ENCODE assay signal across 8 mouse cellular contexts in genomic region chr7:78990302-78991038, GRCm38 (mm10).
DNase-seq lines count a peak whose midpoint lies in the region; ATAC-seq and TF ChIP-seq lines count a peak whose summit lies in the region.

No protein-coding gene starts in this region.

- peaks cover 7 to 15% of the 10 kb centered on the region in 2 experiments for H3K4me1 ChIP-seq in heart, embryonic 14.5 days (ENCODE audit: control insufficient read depth in 2 of 2, insufficient read depth in 2 of 2, low read length in 2 of 2)
- no peaks in the 10 kb centered on the region for H3K4me1 ChIP-seq in embryonic fibroblast, embryonic 13.5 days (ENCODE audit: control insufficient read depth, insufficient read depth, low read length)
- no peaks in the 10 kb centered on the region for H3K4me1 ChIP-seq in intestine, embryonic 15.5 days (replicated peaks)
- peaks cover 4% of the 10 kb centered on the region; the same call in 1 of the 2 replicates for H3K4me1 ChIP-seq in midbrain, postnatal 0 days (ENCODE audit: insufficient read depth, low read length)

- peak overlapping the region; percentile 81 for H3K4me2 ChIP-seq in heart, embryonic 14.5 days (ENCODE audit: low read length)
- H3K4me2 ChIP-seq in intestine, embryonic 15.5 days (replicated peaks), result peak overlapping the region; percentile 84
- H3K4me2 ChIP-seq in midbrain, postnatal 0 days (ENCODE audit: low read depth, low read length, poor library complexity, severe bottlenecking), result peak overlapping the region; percentile 84

- no peak; the same call in 1 of the 2 replicates for TF ChIP-seq POLR2A in embryonic fibroblast, embryonic 13.5 days (IDR thresholded peaks at IDR 0.05; ENCODE audit: low read depth, low read length)

- 3% methylated on average over 27 of the region's 27 CpGs for WGBS in heart, embryonic 14.5 days
- WGBS in intestine, embryonic 15.5 days, result 4% methylated on average over 27 of the region's 27 CpGs
- 2% methylated on average over 27 of the region's 27 CpGs for WGBS in midbrain, postnatal 0 days

- no peaks in the 10 kb centered on the region for H3K9me3 ChIP-seq in heart, embryonic 14.5 days (ENCODE audit: control insufficient read depth, low read length)
- no peaks in the 10 kb centered on the region for H3K9me3 ChIP-seq in intestine, embryonic 15.5 days
- no peaks in the 10 kb centered on the region for H3K9me3 ChIP-seq in midbrain, postnatal 0 days (ENCODE audit: low read length)

- H3K4me3 ChIP-seq in heart, embryonic 14.5 days (ENCODE audit: control insufficient read depth in 1 of 2, insufficient read depth in 1 of 2, low read depth in 1 of 2, low read length in 2 of 2), result peak overlapping the region; percentile 37 to 46
- H3K4me3 ChIP-seq in embryonic fibroblast, embryonic 13.5 days (ENCODE audit: insufficient read depth, low read length), result peak overlapping the region; percentile 19
- H3K4me3 ChIP-seq in intestine, embryonic 15.5 days (replicated peaks), result peak overlapping the region; percentile 37
- peak overlapping the region; percentile 45 for H3K4me3 ChIP-seq in midbrain, postnatal 0 days (ENCODE audit: low read depth, low read length)

- no peak for DNase-seq in heart, adult 8-10 months (ENCODE audit: low spot score)
- DNase-seq in ZHBTc4 (ENCODE audit: low read depth, low spot score) (peak; percentile 56), MN1 (ENCODE audit: low spot score) (no peak)
- peak; percentile 64 for DNase-seq in midbrain, postnatal 0 days (ENCODE audit: low spot score)
- DNase-seq in layer of hippocampus, adult 9-11 months, result no peak

- H3K9ac ChIP-seq in heart, embryonic 14.5 days (ENCODE audit: low read length), result peak overlapping the region; percentile 46
- H3K9ac ChIP-seq in intestine, embryonic 15.5 days, result peak overlapping the region; percentile 37; the same call in 1 of the 2 replicates
- H3K9ac ChIP-seq in midbrain, postnatal 0 days (replicated peaks; ENCODE audit: low read length, poor library complexity, severe bottlenecking), result peak overlapping the region; percentile 63

- no peak for TF ChIP-seq CTCF in embryonic fibroblast, embryonic 13.5 days (IDR thresholded peaks at IDR 0.05; ENCODE audit: borderline replicate concordance, insufficient read depth, low read length)
- peak; percentile 53 for TF ChIP-seq CTCF in midbrain, postnatal 0 days (IDR thresholded peaks at IDR 0.05)

- no peaks in the 10 kb centered on the region for H3K36me3 ChIP-seq in heart, embryonic 14.5 days (ENCODE audit: control insufficient read depth, insufficient read depth, low read length)
- no peaks in the 10 kb centered on the region for H3K36me3 ChIP-seq in intestine, embryonic 15.5 days
- H3K36me3 ChIP-seq in midbrain, postnatal 0 days (ENCODE audit: insufficient read depth, low read length), result no peaks in the 10 kb centered on the region

- H3K27ac ChIP-seq in heart, embryonic 14.5 days (replicated peaks in 1 of 2; ENCODE audit: control insufficient read depth in 1 of 2, insufficient read depth in 1 of 2, low read depth in 2 of 2, low read length in 2 of 2), result no peak overlapping the region; a peak in 1 of 4 replicates
- no peak overlapping the region for H3K27ac ChIP-seq in embryonic fibroblast, embryonic 13.5 days (ENCODE audit: insufficient read depth, low read length)
- no peak overlapping the region for H3K27ac ChIP-seq in intestine, embryonic 15.5 days
- no peak overlapping the region for H3K27ac ChIP-seq in midbrain, postnatal 0 days (ENCODE audit: low read depth, low read length)

- peak; percentile 50 for ATAC-seq in heart, embryonic 14.5 days (ENCODE audit: insufficient number of reproducible peaks, insufficient read depth, low FRiP score, low read depth)
- peak; percentile 71 for ATAC-seq in intestine, embryonic 15.5 days
- peak; percentile 83 for ATAC-seq in midbrain, postnatal 0 days (ENCODE audit: low FRiP score)

- no peaks in the 10 kb centered on the region for H3K27me3 ChIP-seq in heart, embryonic 14.5 days (ENCODE audit: control insufficient read depth, insufficient read depth, low read length)
- H3K27me3 ChIP-seq in intestine, embryonic 15.5 days (replicated peaks), result 0 out of 2 replicates have a peak, but pooled peaks cover 7% of the 10 kb centered on the region
- H3K27me3 ChIP-seq in midbrain, postnatal 0 days (ENCODE audit: insufficient read depth, low read length), result 0 out of 2 replicates have a peak, but pooled peaks cover 4% of the 10 kb centered on the region

Comparison
In these comparisons a context has a peak if more than half of its experiments do, and no peak if none do; other contexts are left out.
1. DNase-seq: peak in ZHBTc4 (single experiment) and midbrain, postnatal 0 days (single experiment); none in heart, adult 8-10 months (single experiment), MN1 (single experiment) and layer of hippocampus, adult 9-11 months (single experiment).
2. Peak in every context shown above with its lines, with median percentiles within 50 percentile points of each other: ATAC-seq, H3K4me2 ChIP-seq, H3K4me3 ChIP-seq and H3K9ac ChIP-seq.